Mouse (Mus musculus) urinary bladder, adult 2 months (tissue): Measurements from ENCODE around the gene Gm13272. TPM values are rescaled to one million over a fixed set of nuclear protein-coding genes. Genes with fewer than 3 reads are reported as not detected.
"Not testable (repeated sequence)": the region's sequence is repeated elsewhere in the genome, so short reads cannot be mapped to it uniquely, and the experiment has no call there.

Source experiments
- DNase-seq: peaks from one replicate; pipeline ENCODE4 v3.0.0; 2022; ENCODE audit warnings: low spot score
- polyA plus RNA-seq: library from polyadenylated mRNA; depleted of rRNA; stranded (reverse); fragments of >200 nt; gene quantifications from 2 replicates; pipeline ENCODE4 v1.2.3, GENCODE M21; 2012; rRNA removed

Gene Gm13272
- not detected in 2 replicates for polyA plus RNA-seq

DNA sequence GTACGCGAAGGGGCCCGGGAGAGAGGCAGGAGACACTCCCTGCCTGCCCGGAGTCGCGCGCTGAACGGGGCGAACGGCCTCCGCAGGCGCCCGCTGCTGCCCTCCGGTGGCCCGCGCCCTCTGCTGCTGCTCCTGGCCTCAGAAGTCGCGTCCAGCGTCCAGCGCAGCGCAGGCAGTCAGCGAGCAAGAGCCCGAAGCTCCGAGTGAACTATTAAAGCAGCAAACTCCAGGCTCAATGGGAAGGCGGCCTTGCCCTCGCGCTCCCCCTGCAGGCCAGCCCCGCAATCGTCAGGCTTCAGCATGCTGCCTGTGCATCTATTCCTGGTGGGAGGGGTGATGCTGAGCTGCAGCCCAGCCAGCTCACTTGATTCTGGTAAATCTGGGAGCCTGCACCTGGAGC lies at the start of gene Gm13272:
Gene Gm13272, plus strand, starts transcription at position 301 of the 400 bp plus-strand sequence.
- not testable (repeated sequence) for DNase-seq

DNA sequence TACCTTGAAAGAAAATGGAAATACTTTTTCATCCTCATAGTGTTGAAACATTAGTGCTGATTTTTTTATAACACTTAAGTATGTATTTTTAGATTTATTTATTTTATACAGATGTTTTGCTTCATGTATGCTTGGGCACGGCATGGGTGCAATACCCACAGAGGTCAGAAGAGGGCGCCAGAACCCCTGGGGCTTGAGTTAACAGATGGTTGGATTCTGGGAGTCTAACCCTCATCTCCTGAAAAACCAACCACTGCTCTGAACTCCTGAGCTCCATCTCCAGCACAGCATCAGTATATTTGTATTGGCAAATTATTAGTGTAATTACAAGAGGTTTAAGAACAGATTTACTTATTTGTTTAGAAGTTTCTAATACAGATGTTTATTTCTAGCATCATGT lies 41.2 kb upstream of the Gm13272 start:
- no peak for DNase-seq

DNA sequence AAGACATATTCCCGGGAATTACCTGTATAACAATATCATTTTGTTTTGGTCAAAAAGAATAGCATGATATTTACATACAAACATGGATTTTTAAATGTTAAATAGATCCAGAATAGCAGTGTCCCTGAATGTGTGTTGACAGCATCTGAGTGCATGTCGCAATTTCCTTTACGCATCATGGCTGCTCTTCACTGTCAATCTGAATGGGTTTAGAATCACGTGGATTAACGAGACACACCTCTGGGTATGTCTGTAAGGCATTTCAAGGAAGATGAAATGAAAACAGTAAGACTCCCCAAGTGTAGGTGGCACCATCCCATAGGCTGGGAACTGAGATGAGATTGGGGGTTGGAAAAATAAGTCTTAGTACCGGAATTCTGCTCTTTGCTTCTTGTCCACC lies 40.6 kb upstream of the Gm13272 start:
- DNase-seq: no peak

GRCm38 (mm10) chr4:88741426-88741825 lies 38.2 kb upstream of the Gm13272 start:
- DNase-seq: no peak

DNA sequence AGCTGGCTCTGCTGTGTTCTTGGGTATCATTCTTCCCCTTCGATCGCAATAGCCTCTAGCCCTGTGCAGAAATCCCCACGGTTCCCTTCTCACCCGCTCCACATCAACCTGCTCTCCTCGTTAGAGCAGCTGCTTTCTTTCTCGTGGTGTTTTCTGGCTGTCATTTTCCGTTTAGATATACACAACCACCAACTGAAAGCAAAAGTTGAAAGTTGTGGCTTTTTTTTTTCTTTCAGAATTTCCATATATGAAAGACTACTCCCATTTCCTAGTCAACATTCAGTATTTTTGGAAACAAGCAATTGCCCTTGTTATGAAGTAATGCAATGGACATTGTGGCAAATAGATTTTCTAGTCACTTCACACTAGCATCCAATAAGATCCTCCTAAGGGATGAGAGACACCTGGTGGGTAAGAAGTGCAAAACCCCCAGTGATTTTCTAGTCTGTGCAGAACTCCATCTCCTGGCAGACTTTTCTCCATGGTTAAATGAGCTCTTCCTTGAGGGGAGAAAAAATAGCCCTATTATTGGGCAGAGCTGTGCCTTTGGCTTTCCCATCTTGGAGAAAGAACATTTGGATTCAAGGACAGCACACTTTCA lies 36.8 kb upstream of the Gm13272 start:
- no peak for DNase-seq

DNA sequence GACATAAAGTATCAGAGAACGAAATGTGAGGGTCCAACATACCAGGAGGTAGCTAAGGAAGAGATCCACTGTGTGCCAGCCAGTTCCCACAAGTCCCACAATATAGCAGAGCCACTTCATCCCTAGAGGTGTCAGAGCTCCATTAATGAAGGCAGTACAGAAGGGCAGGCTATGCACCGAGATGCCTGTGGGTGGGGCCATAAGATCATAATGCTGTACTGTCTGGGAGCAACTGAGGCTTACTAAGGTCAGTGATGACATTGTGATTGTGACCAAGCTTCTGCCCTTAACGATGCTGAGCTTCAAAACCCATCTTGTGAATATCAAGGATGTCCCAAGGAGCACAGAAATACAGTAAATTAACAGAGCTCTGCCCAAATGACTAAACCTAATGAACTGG lies 35.4 kb upstream of the Gm13272 start:
- DNase-seq: no peak

GRCm38 (mm10) chr4:88749926-88750325 lies 29.7 kb upstream of the Gm13272 start:
- DNase-seq: no peak

- peak; percentile 80 for DNase-seq
Observed at GRCm38 (mm10) chr4:88754818-88755340, 24.8 kb upstream of the Gm13272 start, which contains the start of gene Gm13271. TSS of gene Gm13271 (plus strand) at chr4:88754868.

DNA sequence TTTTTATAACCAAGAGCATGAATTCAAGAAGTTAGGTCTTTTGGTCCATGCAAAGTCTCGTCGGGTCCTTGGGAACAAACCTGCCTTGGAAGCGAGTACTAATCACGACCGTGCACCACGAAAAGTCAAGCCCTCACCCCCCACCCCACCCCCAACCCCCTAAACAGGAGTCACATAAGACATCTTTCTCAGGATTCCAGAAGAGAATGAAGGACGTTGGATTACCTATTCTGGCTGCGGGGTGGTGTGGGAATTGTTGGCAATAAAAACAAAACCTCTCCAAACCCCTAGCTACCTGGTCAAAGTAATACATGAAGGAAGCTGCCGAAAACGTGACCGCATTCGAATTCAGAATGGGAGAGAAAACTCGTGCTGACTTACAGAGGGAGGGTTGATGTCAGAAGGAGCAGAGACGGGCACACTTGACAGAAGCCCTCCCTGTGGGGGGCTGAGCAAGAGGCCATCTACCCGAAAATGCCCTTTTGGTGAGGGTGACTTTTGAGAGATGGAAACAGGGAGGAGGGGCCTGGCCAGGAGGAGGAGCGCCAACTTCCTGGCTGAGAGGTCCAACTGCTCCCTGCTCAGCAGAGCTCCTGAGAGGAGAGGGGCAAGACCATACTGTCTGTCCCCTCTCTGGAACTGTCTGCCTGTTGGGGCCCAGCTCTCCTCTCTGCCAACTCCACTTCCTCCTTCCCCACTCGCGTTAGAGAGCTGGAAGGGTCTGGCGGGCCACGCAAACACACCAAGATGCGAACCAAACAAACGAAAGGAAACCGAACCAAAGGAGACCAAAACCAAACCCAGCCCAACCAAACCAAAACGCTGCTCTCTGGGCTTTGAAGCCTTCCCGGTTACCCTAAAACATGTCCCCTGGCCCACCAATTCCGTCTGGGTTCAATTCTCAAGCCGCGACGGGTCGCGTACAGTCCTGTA lies 22.8 kb upstream of the Gm13272 start:
- DNase-seq: not testable (repeated sequence)

GRCm38 (mm10) chr4:88757628-88758031 lies 22.0 kb upstream of the Gm13272 start:
- DNase-seq: peak; percentile 99

- not testable (repeated sequence) for DNase-seq
Observed at GRCm38 (mm10) chr4:88758751-88759150, 20.9 kb upstream of the Gm13272 start.

DNA sequence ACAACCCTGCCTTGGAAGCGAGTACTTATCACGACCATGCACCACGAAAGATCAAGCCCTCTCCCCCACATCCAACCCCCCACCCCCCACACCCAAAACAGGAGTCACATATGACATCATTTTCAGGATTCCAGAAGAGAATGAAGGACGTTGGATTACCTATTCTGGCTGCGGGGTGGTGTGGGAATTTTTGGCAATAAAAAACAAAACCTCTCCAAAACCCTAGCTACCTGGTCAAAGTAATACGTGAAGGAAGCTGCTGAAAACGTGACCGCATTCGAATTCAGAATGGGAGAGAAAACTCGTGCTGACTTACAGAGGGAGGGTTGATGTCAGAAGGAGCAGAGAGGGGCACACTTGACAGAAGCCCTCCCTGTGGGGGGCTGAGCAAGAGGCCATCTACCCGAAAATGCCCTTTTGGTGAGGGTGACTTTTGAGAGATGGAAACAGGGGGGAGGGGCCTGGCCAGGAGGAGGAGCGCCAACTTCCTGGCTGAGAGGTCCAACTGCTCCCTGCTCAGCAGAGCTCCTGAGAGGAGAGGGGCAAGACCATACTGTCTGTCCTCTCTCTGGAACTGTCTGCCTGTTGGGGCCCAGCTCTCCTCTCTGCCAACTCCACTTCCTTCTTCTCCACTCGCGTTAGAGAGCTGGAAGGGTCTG lies 19.9 kb upstream of the Gm13272 start, which contains the start of gene Gm13283:
Gene Gm13283, plus strand, starts transcription at position 510 of the 659 bp plus-strand sequence.
- not testable (repeated sequence) for DNase-seq

DNA sequence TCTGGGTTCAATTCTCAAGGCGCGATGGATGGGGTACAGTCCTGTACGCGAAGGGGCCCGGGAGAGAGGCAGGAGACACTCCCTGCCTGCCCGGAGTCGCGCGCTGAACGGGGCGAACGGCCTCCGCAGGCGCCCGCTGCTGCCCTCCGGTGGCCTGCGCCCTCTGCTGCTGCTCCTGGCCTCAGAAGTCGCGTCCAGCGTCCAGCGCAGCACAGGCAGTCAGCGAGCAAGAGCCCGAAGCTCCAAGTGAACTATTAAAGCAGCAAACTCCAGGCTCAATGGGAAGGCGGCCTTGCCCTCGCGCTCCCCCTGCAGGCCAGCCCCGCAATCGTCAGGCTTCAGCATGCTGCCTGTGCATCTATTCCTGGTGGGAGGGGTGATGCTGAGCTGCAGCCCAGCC lies 19.2 kb upstream of the Gm13272 start:
- DNase-seq: peak; percentile 47

DNA sequence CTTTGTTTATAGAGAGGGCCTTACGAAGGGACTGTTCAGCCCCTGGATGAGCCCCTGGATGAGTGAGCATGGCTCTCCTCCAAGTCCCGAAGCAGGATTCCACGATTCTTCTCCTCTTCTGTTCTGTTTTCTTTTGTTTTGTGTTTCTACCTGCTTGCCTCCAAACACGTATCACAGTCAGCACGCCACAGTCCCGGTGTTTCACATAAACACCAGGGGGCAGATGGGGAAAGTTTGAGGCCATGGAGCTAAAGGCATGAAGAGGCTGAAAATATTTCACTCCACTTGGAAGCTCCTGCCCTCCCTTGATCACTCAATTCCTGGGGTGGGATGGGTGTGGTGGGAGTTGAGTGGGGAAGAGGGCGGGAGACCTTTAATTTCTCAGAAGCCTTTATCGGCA lies 17.9 kb upstream of the Gm13272 start:
- peak; percentile 83 for DNase-seq

DNA sequence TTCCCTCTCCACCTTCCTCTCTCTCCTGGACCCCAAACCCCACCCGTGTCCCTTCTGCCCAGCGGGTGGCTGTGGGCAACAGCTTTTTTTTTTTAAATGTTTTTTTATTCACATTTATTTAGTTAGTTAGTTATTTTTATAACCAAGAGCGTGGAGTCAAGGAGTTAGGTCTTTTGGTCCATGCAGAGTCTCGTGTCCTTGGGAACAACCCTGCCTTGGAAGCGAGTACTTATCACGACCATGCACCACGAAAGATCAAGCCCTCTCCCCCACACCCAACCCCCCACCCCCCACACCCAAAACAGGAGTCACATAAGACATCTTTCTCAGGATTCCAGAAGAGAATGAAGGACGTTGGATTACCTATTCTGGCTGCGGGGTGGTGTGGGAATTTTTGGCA lies 17.3 kb upstream of the Gm13272 start:
- DNase-seq: peak; percentile 36

DNA sequence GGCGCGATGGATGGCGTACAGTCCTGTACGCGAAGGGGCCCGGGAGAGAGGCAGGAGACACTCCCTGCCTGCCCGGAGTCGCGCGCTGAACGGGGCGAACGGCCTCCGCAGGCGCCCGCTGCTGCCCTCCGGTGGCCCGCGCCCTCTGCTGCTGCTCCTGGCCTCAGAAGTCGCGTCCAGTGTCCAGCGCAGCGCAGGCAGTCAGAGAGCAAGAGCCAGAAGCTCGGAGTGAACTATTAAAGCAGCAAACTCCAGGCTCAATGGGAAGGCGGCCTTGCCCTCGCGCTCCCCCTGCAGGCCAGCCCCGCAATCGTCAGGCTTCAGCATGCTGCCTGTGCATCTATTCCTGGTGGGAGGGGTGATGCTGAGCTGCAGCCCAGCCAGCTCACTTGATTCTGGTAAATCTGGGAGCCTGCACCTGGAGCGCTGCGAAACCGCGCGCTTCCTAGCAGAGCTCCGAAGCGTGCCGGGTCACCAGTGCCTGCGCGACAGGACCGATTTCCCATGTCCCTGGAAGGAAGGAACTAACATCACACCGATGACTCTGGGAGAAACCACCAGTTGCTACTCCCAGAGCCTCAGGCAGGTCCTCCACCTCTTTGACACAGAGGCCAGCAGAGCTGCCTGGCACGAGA lies 16.1 kb upstream of the Gm13272 start:
- DNase-seq: not testable (repeated sequence)

- not testable (repeated sequence) for DNase-seq
Observed at GRCm38 (mm10) chr4:88773534-88773933, 6.1 kb upstream of the Gm13272 start, which contains the start of gene Gm13290. TSS of gene Gm13290 (plus strand) at chr4:88773834.

GRCm38 (mm10) chr4:88776622-88777021 lies 3.0 kb upstream of the Gm13272 start, which contains the start of gene Gm13289:
TSS of gene Gm13289 (plus strand) at chr4:88776922.
- not testable (repeated sequence) for DNase-seq

DNA sequence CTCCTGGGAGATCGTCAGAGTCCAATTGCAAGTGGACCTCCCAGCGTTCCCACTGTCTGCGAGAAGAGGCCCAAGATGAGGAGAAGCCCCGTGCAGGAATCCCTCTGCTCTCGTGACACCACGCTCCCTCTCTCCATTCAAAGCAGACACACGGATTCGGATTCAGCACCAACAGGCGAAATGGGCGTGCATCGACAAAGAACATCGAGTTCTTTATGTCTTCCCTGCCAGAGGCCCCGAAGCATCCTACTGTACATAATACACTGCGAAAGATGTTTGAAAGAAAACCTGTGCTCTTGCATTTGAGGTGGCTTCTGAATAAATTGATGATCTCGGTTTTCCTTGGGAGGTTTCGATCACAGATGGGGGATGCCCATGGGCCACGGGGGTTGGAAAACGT lies 670 bp downstream of the Gm13272 start:
- not testable (repeated sequence) for DNase-seq

- not testable (repeated sequence) for DNase-seq
Observed at GRCm38 (mm10) chr4:88781831-88782230, 2.2 kb downstream of the Gm13272 start, which contains the start of gene Ifnz. TSS of gene Ifnz (plus strand) at chr4:88782131.

- DNase-seq: not testable (repeated sequence)
Observed at GRCm38 (mm10) chr4:88782335-88782734, 2.7 kb downstream of the Gm13272 start.
